Mouse (Mus musculus) embryonic facial prominence, embryonic 10.5 days (tissue): Measurements from ENCODE around the gene 5530401A14Rik. TPM values are rescaled to one million over a fixed set of nuclear protein-coding genes. Genes with fewer than 3 reads are reported as not detected.

Experiments
- polyA plus RNA-seq: library from polyadenylated mRNA; unstranded; fragments of >200 nt; fragmentation: Nextera tagmentation; extraction: Ambion mirVana; gene quantifications from 2 replicates; pipeline ENCODE4 v1.2.1, GENCODE M21; 2016

5530401A14Rik gene
- polyA plus RNA-seq, 1 experiment from 2014 or later = 0.05 TPM

Other genes starting within 250 kb of the 5530401A14Rik start
- 0.66 and 0.75 TPM in 2 replicates for gene Asic2, start 107.8 kb downstream of the 5530401A14Rik start, polyA plus RNA-seq
- 0.26 TPM in 1 of 2 replicates, not detected in the other for gene Ccl2, start 174.9 kb downstream of the 5530401A14Rik start, polyA plus RNA-seq
- not detected in 2 replicates for gene Gm17268, start 177.9 kb downstream of the 5530401A14Rik start, polyA plus RNA-seq
- 0.19 TPM in 1 of 2 replicates, not detected in the other for gene Ccl7, start 185.0 kb downstream of the 5530401A14Rik start, polyA plus RNA-seq
- gene Ccl11, start 197.2 kb downstream of the 5530401A14Rik start, polyA plus RNA-seq = not detected in 2 replicates
- gene Ccl12, start 241.2 kb downstream of the 5530401A14Rik start, polyA plus RNA-seq = 1.2 TPM in 1 of 2 replicates, not detected in the other